Mouse (Mus musculus): ENCODE results near the gene Fem1a. TPM values are rescaled to one million over a fixed set of nuclear protein-coding genes. Genes with fewer than 3 reads are reported as not detected.
A peak's percentile ranks its signal among the peaks of the same experiment; 100 is the strongest.

Gene Fem1a
- polyA plus RNA-seq, 1 experiment from 2014 or later, result 22.9 TPM

DNA sequence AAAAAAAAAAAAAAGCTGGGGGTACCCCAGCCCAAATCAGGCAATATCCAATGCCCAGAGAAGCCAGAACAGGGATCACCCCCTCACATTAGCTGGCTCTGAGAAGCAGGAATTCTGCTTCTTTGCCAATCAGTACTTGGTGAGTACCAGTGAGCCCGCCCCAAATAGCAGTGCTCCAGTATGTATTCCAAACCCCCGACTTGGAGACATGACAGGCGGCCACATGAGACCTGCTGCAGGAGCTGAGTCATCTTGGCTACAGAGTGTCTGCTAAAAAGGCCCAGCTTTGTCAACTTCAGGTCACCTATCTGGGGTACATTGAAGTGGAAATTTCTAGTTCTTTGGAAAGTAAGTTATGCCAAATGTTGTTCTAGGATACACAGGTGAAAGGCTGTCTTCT, 30.0 kb upstream of the Fem1a start:
- H3K27me3 ChIP-seq, result no peaks in the 10 kb centered on the region
- ATAC-seq (replicated peaks), result no peak
- H3K9me3 ChIP-seq, result no peaks in the 10 kb centered on the region
- no peaks in the 10 kb centered on the region for H3K36me3 ChIP-seq
- no peak overlapping the region for H3K4me3 ChIP-seq
- H3K4me2 ChIP-seq (replicated peaks), result no peak overlapping the region
- no peak overlapping the region for H3K27ac ChIP-seq (replicated peaks)
- H3K4me1 ChIP-seq, result no peaks in the 10 kb centered on the region
- H3K9ac ChIP-seq (replicated peaks), result no peak overlapping the region
- 86% methylated on average over 3 of the region's 3 CpGs for WGBS

GRCm38 (mm10) chr17:56229943-56230342, 26.7 kb upstream of the Fem1a start:
- no peak for ATAC-seq (replicated peaks)
- 62% methylated on average over 10 of the region's 10 CpGs for WGBS
- Histone ChIP-seq H3K9ac (replicated peaks) (no peak overlapping the region), H3K27me3 (no peaks in the 10 kb centered on the region), H3K36me3 (no peaks in the 10 kb centered on the region), H3K4me1 (peaks cover 13% of the 10 kb centered on the region), H3K27ac (replicated peaks) (no peak overlapping the region), H3K4me3 (no peak overlapping the region), H3K9me3 (no peaks in the 10 kb centered on the region), H3K4me2 (replicated peaks) (no peak overlapping the region)

DNA sequence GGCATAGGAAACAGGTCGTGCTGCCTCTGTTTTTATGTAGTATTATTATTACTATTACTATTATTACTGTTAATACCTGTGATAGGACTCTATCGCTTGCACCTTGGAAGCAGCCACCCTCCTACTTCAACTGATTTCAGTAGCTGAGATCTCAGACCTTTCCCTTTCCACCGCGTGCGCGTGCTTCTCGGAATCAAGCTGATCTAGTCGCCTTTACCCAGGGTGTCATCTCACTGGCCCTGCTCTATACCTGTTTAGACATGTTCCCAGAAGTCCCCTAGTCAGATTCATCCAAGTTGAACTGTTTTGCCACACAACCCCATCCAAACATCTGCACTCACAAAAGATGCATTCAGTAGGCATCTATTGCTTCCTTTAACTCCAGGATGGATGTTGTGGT, 23.2 kb upstream of the Fem1a start:
- WGBS, result 47% methylated on average over 8 of the region's 8 CpGs
- Histone ChIP-seq H3K4me2 (replicated peaks) (peak overlapping the region; percentile 35), H3K27me3 (no peaks in the 10 kb centered on the region), H3K4me1 (peaks cover 13% of the 10 kb centered on the region), H3K27ac (replicated peaks) (peak overlapping the region; percentile 59), H3K9me3 (no peaks in the 10 kb centered on the region), H3K36me3 (no peaks in the 10 kb centered on the region), H3K9ac (replicated peaks) (no peak overlapping the region), H3K4me3 (peak overlapping the region; percentile 7; the same call in 1 of the 2 replicates)
- ATAC-seq (replicated peaks), result 0 out of 2 replicates have a peak, but pooled peaks have one; percentile 15

- peak overlapping the region; percentile 59 for H3K27ac ChIP-seq (replicated peaks)
- H3K4me3 ChIP-seq, result peak overlapping the region; percentile 7; the same call in 1 of the 2 replicates
- no peaks in the 10 kb centered on the region for H3K9me3 ChIP-seq
- ATAC-seq (replicated peaks), result peak; percentile 93
- peaks cover 13% of the 10 kb centered on the region for H3K4me1 ChIP-seq
- H3K36me3 ChIP-seq, result no peaks in the 10 kb centered on the region
- peak overlapping the region; percentile 35 for H3K4me2 ChIP-seq (replicated peaks)
- WGBS, result 1% methylated on average over 14 of the region's 14 CpGs
- no peak overlapping the region for H3K9ac ChIP-seq (replicated peaks)
- no peaks in the 10 kb centered on the region for H3K27me3 ChIP-seq
Measured at GRCm38 (mm10) chr17:56233818-56234469, 22.7 kb upstream of the Fem1a start.

DNA sequence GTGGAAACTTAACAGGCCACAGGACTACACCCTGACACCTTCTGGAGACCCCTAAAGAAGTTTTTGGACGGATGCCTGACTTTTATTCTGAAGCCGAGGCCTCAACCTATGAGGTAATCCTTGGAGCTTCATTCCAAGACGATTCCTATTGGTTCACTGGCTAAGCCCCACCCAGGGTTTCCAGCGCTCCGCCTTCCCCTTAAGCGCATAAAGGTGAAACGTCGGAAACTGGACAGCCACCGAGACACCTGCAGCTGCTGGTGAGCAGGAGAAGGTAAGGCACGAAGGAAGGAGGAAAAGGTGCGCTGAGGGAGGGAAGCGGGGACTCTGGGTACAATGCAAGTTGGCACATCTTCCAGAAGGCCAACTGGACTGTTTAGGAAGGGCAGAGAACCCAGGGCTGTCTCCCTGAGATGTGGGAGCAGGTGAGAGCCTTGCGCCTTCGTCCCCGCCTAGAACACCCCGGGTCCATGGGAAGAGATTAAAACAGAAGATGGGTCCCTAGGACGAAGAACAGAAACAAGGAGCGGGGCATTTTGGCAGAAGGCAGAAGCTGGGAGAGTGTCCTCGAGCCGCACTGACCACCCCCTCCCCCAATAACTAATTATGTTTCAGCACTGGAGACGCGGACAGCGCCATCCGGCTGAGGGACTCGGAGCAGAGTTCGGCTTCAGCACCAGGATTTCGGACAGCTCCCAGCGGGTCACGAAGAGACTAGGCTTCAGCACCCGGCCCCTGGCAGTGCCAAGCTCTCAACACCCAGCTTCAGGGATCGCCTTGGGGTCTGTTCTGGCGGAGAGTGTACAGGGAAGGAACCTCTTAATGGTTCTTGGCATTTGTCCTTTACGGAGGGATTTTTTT, 14.8 kb upstream of the Fem1a start:
- Histone ChIP-seq H3K27me3 (peaks cover 11% of the 10 kb centered on the region; the same call in 1 of the 2 replicates), H3K27ac (replicated peaks) (0 out of 2 replicates have a peak overlapping the region, but pooled peaks have one; percentile 29), H3K9me3 (no peaks in the 10 kb centered on the region), H3K4me2 (replicated peaks) (peak overlapping the region; percentile 57), H3K4me3 (peak overlapping the region; percentile 52), H3K9ac (replicated peaks) (peak overlapping the region; percentile 57), H3K36me3 (no peaks in the 10 kb centered on the region), H3K4me1 (peaks cover 10% of the 10 kb centered on the region; the same call in 1 of the 2 replicates)
- ATAC-seq (replicated peaks), result peak; percentile 92
- 1% methylated on average over 33 of the region's 33 CpGs for WGBS

- peaks cover 14% of the 10 kb centered on the region for H3K4me1 ChIP-seq
- no peak overlapping the region for H3K4me3 ChIP-seq
- no peak overlapping the region for H3K4me2 ChIP-seq (replicated peaks)
- 53% methylated on average over 7 of the region's 7 CpGs for WGBS
- ATAC-seq (replicated peaks), result no peak
- peaks cover 5% of the 10 kb centered on the region; the same call in 1 of the 2 replicates for H3K27me3 ChIP-seq
- no peaks in the 10 kb centered on the region for H3K9me3 ChIP-seq
- H3K27ac ChIP-seq (replicated peaks), result no peak overlapping the region
- H3K36me3 ChIP-seq, result no peaks in the 10 kb centered on the region
- no peak overlapping the region for H3K9ac ChIP-seq (replicated peaks)
Measured at GRCm38 (mm10) chr17:56245608-56246007, 11.0 kb upstream of the Fem1a start.

GRCm38 (mm10) chr17:56251136-56251829, 5.3 kb upstream of the Fem1a start:
- Histone ChIP-seq H3K4me3 (no peak overlapping the region), H3K27me3 (no peaks in the 10 kb centered on the region), H3K9ac (replicated peaks) (no peak overlapping the region)

DNA sequence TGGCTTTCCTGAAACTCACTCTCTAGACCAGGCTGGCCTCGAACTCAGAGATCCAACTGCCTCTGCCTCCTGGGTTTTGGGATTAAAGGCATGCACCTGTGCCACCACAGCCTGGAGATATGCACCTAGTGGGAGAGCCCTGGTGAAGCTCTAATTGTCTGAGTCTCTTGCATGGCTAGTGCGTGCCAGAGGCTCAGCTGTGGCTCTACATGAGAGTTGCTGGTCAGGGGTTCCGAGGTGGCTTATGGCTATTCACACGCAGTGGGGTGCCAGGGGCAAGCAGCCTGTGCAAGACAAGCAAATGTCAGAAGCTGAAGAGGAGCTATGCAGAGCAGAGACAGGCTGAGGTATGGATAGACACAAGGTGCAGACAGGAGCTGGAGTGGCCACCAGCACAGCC, 1.9 kb upstream of the Fem1a start:
- H3K36me3 ChIP-seq, result peaks cover 16% of the 10 kb centered on the region
- H3K27me3 ChIP-seq, result no peaks in the 10 kb centered on the region
- H3K4me2 ChIP-seq (replicated peaks), result no peak overlapping the region
- no peak overlapping the region for H3K4me3 ChIP-seq
- no peaks in the 10 kb centered on the region for H3K9me3 ChIP-seq
- peak overlapping the region; percentile 95; the same call in 1 of the 2 replicates for H3K27ac ChIP-seq (replicated peaks)
- H3K9ac ChIP-seq (replicated peaks), result no peak overlapping the region
- peaks cover 48% of the 10 kb centered on the region for H3K4me1 ChIP-seq
- 88% methylated on average over 4 of the region's 4 CpGs for WGBS
- no peak for ATAC-seq (replicated peaks)

More at GRCm38 (mm10) chr17:56251136-56251829, 5.3 kb upstream of the Fem1a start:
- Histone ChIP-seq H3K27ac (replicated peaks) (peak overlapping the region; percentile 84), H3K36me3 (no peaks in the 10 kb centered on the region), H3K4me2 (replicated peaks) (peak overlapping the region; percentile 28), H3K4me1 (peaks cover 24% of the 10 kb centered on the region), H3K9me3 (no peaks in the 10 kb centered on the region)
- ATAC-seq (replicated peaks), result peak; percentile 47; the same call in 1 of the 2 replicates
- WGBS, result 17% methylated on average over 6 of the region's 6 CpGs

GRCm38 (mm10) chr17:56255429-56255828, 1.2 kb upstream of the Fem1a start:
- Histone ChIP-seq H3K27ac (replicated peaks) (peak overlapping the region; percentile 95), H3K9me3 (no peaks in the 10 kb centered on the region), H3K4me1 (peaks cover 53% of the 10 kb centered on the region), H3K4me3 (peak overlapping the region; percentile 59), H3K36me3 (peaks cover 23% of the 10 kb centered on the region), H3K4me2 (replicated peaks) (peak overlapping the region; percentile 61), H3K9ac (replicated peaks) (no peak overlapping the region), H3K27me3 (no peaks in the 10 kb centered on the region)
- WGBS, result 21% methylated on average over 9 of the region's 9 CpGs
- peak; percentile 7 for ATAC-seq (replicated peaks)

DNA sequence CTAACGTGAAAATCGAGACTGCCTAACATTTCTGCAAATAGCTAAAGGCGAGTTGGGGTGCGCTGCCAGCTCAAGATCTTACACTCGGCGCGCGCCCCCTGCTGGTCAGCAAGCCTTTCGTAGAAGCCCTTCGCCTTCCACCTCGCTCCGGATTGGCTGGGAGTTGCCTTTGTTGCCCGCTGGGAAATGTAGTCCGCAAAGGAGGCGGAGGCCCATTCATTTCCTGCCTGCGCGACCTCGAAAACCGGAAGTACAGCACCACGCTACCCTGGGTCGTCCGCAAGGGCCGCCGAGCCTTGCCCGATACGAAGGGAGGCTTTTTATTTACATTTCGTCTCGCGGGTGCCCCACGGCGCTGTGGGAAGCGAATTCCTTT, 759 bp upstream of the Fem1a start:
- no peaks in the 10 kb centered on the region for H3K27me3 ChIP-seq
- peak; percentile 93 for ATAC-seq (replicated peaks)
- peak overlapping the region; percentile 59 for H3K4me3 ChIP-seq
- no peaks in the 10 kb centered on the region for H3K9me3 ChIP-seq
- H3K4me1 ChIP-seq, result peaks cover 53% of the 10 kb centered on the region
- peak overlapping the region; percentile 61 for H3K4me2 ChIP-seq (replicated peaks)
- peak overlapping the region; percentile 95 for H3K27ac ChIP-seq (replicated peaks)
- WGBS, result under 1% methylated on average over 32 of the region's 32 CpGs
- H3K36me3 ChIP-seq, result peaks cover 27% of the 10 kb centered on the region
- H3K9ac ChIP-seq (replicated peaks), result peak overlapping the region; percentile 49

GRCm38 (mm10) chr17:56257181-56257894, 728 bp downstream of the Fem1a start:
- no peaks in the 10 kb centered on the region for H3K9me3 ChIP-seq
- H3K4me2 ChIP-seq (replicated peaks), result peak overlapping the region; percentile 98
- peak overlapping the region; percentile 61 for H3K9ac ChIP-seq (replicated peaks)
- peaks cover 59% of the 10 kb centered on the region for H3K4me1 ChIP-seq
- H3K4me3 ChIP-seq, result peak overlapping the region; percentile 59
- no peak for ATAC-seq (replicated peaks)
- H3K27me3 ChIP-seq, result no peaks in the 10 kb centered on the region
- H3K27ac ChIP-seq (replicated peaks), result peak overlapping the region; percentile 88
- H3K36me3 ChIP-seq, result peaks cover 42% of the 10 kb centered on the region
- WGBS, result 10% methylated on average over 58 of the region's 58 CpGs

Measured in forebrain, embryonic 15.5 days (tissue).